Comparison of ENCODE assay signal across 19 mouse cellular contexts in the genomic region with DNA sequence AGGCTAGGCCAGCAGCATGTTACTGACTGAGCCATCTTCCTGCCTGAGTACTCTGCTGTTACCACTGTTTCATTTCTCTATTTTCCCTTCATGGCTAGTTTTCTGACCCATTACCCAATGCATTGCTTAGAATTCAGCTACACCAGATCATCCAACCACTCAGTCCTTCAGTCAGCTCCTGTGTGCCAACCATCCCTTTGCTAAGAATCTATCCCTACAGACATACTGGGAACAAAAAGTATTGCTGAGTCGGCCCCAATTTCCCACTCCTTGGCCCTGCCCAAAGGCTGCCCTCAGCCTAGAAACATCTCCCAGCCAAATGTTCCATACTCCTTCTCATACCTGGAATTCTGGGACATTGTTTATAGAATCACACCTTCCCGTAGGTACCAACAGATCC.
"Had no signal": no experiment of that assay in that cellular context is flagged by ENCODE, and none has a peak within 500 bp of the region (broad histone marks: within the 10 kb centered on the region; RNA-seq: fewer than 3 reads in every experiment).

No protein-coding gene starts in this region.

- DNase-seq: kidney, adult 11 months; kidney, postnatal 10 days; kidney, postnatal 36 days; left cerebral cortex, postnatal 4 days; liver, postnatal 0 days; lung, embryonic 14.5 days; midbrain, embryonic 14.5 days; right cerebral cortex, postnatal 14 days; right cerebral cortex, postnatal 4 days; spleen, adult 18-20 months; thymus, adult 2 months; thymus, postnatal 14 days; thymus, postnatal 4 days had no signal

- H3K4me1 ChIP-seq: limb, embryonic 12.5 days had no signal

- H3K36me3 ChIP-seq: intestine, embryonic 15.5 days; limb, embryonic 12.5 days; limb, embryonic 15.5 days had no signal

- ATAC-seq: intestine, embryonic 15.5 days; liver, postnatal 0 days; lung, postnatal 0 days had no signal

- H3K9ac ChIP-seq: intestine, embryonic 15.5 days; kidney, embryonic 15.5 days; limb, embryonic 12.5 days; limb, embryonic 15.5 days; liver, embryonic 14.5 days; liver, postnatal 0 days; lung, embryonic 14.5 days had no signal

- H3K27ac ChIP-seq: intestine, embryonic 15.5 days; kidney, embryonic 15.5 days; limb, embryonic 12.5 days; limb, embryonic 15.5 days; liver, embryonic 14.5 days had no signal

- H3K27me3 ChIP-seq: intestine, embryonic 15.5 days; kidney, embryonic 15.5 days; limb, embryonic 12.5 days; limb, embryonic 15.5 days had no signal

- H3K9me3 ChIP-seq: intestine, embryonic 15.5 days; kidney, embryonic 15.5 days had no signal

- H3K4me3 ChIP-seq: intestine, embryonic 15.5 days; kidney, embryonic 15.5 days; limb, embryonic 12.5 days; limb, embryonic 15.5 days had no signal
